Mouse (Mus musculus) ES-Bruce4 (cell line): ENCODE measurements around the gene Dkk3. TPM values are rescaled to one million over a fixed set of nuclear protein-coding genes. Genes with fewer than 3 reads are reported as not detected.

Experiments
- H3K27ac ChIP-seq: 2 replicates; pipeline ENCODE4 v1.5.1; 2012; ENCODE audit warnings: low read length, inconsistent platforms; ENCODE audit not compliant: insufficient read depth
- H3K27me3 ChIP-seq: 2 replicates; pipeline ENCODE4 v1.6.1; 2012; ENCODE audit warnings: mild to moderate bottlenecking, low read length, inconsistent platforms; ENCODE audit not compliant: control insufficient read depth, poor library complexity, insufficient read depth, severe bottlenecking
- H3K36me3 ChIP-seq: 2 replicates; pipeline ENCODE4 v1.6.1; 2012; ENCODE audit warnings: inconsistent platforms, mild to moderate bottlenecking, low read length, moderate library complexity; ENCODE audit not compliant: control insufficient read depth, poor library complexity, insufficient read depth, severe bottlenecking
- H3K4me1 ChIP-seq: one replicate; pipeline ENCODE4 v1.8.1; 2011; ENCODE audit warnings: low read length; ENCODE audit not compliant: control insufficient read depth, insufficient read depth
- H3K4me3 ChIP-seq: 2 replicates; pipeline ENCODE4 v1.5.1; 2011; ENCODE audit warnings: low read depth, mild to moderate bottlenecking, low read length
- H3K9ac ChIP-seq: 2 replicates; pipeline ENCODE4 v1.6.1; 2012; ENCODE audit warnings: low read depth, mild to moderate bottlenecking, inconsistent platforms; ENCODE audit not compliant: poor library complexity, severe bottlenecking
- H3K9me3 ChIP-seq: replicated peaks from 2 replicates; pipeline ENCODE4 v1.6.1; 2012; ENCODE audit warnings: mild to moderate bottlenecking, low read length, inconsistent platforms; ENCODE audit not compliant: control insufficient read depth, poor library complexity, insufficient read depth, severe bottlenecking
- CTCF ChIP-seq: IDR thresholded peaks from one replicate; pipeline ENCODE4 v1.8.1; 2011; ENCODE audit warnings: low read depth, low read length
- EP300 ChIP-seq: IDR thresholded peaks from 2 replicates; pipeline ENCODE4 v1.6.1; 2011; ENCODE audit warnings: low read depth, low read length; ENCODE audit not compliant: insufficient read depth
- POLR2A ChIP-seq: IDR thresholded peaks from one replicate; pipeline ENCODE4 v1.8.1; 2011; ENCODE audit warnings: low read length; ENCODE audit not compliant: insufficient read depth
- polyA plus RNA-seq: library from polyadenylated mRNA; stranded (reverse); fragments of >200 nt; gene quantifications from 2 replicates; pipeline ENCODE4 v1.2.4, GENCODE M21; 2011; ENCODE audit warnings: low read depth; ENCODE audit not compliant: missing spikeins, insufficient read depth, insufficient read length

The Dkk3 gene
- polyA plus RNA-seq, 1 experiment: 4.6 TPM

DNA sequence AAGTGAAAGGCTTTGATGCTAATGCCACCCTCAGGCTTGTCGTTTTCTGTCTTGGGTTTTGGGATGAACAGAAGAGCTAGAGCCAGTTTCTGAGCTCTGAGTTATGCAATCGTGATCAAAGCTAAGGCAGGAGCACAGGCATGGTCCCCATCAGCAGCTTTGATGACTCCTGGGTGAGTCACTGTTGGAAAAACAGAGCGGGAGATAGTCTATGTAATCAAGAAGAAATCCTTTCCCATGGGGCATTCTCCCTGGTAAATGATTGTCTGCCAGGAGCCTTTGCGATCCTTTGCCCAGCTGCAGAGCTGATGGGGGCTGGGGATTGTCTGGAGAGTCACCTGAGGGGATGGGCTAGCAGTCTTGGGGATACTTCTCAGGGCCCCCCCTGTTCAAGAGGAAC, 43.3 kb upstream of the Dkk3 start:
- TF ChIP-seq CTCF (no peak), EP300 (no peak), POLR2A (no peak)
- Histone ChIP-seq H3K4me1 (no peaks in the 10 kb centered on the region), H3K9me3 (no peaks in the 10 kb centered on the region), H3K27me3 (no peaks in the 10 kb centered on the region), H3K9ac (no peak overlapping the region), H3K36me3 (no peaks in the 10 kb centered on the region), H3K4me3 (no peak overlapping the region), H3K27ac (no peak overlapping the region)

DNA sequence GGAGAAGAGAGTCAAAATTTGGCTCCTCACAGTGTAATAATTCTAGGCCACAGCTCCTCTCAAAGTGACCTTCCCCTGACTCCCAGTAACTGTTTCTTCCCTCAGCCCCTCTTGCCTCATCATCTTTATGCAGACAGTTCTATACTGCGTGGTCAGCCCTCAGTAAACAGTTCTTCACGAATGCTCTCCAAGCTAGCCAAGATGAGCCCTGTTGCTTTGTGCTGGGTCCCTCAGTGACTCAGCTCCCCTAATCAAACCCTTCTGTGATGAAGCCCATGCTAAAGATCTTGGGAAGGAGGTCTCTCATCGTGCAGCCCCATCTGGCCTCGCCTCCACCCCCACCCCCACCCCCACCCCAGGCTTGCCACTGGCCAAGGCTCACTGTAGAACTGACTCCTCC, 41.9 kb upstream of the Dkk3 start:
- Histone ChIP-seq H3K36me3 (no peaks in the 10 kb centered on the region), H3K9me3 (no peaks in the 10 kb centered on the region), H3K27ac (no peak overlapping the region), H3K27me3 (no peaks in the 10 kb centered on the region), H3K4me3 (no peak overlapping the region), H3K4me1 (no peaks in the 10 kb centered on the region), H3K9ac (no peak overlapping the region)
- TF ChIP-seq POLR2A: no peak
- no peak for TF ChIP-seq EP300
- no peak for TF ChIP-seq CTCF

DNA sequence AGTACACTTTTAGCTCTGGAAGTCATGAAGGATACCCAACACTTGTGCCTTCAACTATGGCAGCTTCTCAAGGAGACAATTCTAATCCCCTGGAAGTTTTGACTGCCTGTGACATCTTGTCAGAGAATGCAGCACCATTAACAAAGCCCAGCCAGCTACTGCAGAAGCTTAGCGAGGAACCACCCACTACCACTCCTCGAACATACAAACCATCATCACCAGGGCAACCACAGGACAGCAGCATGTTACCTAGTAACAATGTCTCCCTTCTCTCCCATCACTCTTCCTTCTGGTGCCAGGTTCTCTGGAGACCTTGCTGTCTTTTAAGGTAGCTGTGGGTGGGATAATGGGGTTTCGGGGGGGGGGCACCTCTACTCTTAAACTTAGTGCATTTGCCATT, 40.5 kb upstream of the Dkk3 start:
- TF ChIP-seq POLR2A (no peak), EP300 (no peak), CTCF (no peak)

GRCm38 (mm10) chr7:112197461-112197860, 38.6 kb upstream of the Dkk3 start:
- no peaks in the 10 kb centered on the region for H3K4me1 ChIP-seq
- no peak overlapping the region for H3K4me3 ChIP-seq
- H3K27ac ChIP-seq: no peak overlapping the region
- H3K9me3 ChIP-seq: no peaks in the 10 kb centered on the region
- H3K27me3 ChIP-seq: no peaks in the 10 kb centered on the region
- no peak overlapping the region for H3K9ac ChIP-seq
- no peak for TF ChIP-seq CTCF
- TF ChIP-seq EP300: no peak
- no peak for TF ChIP-seq POLR2A
- H3K36me3 ChIP-seq: no peaks in the 10 kb centered on the region

More for the DNA sequence above, 40.5 kb upstream of the Dkk3 start:
- no peaks in the 10 kb centered on the region for H3K36me3 ChIP-seq
- H3K9me3 ChIP-seq: no peaks in the 10 kb centered on the region
- no peak overlapping the region for H3K4me3 ChIP-seq
- no peak overlapping the region for H3K9ac ChIP-seq
- no peaks in the 10 kb centered on the region for H3K27me3 ChIP-seq
- no peaks in the 10 kb centered on the region for H3K4me1 ChIP-seq
- H3K27ac ChIP-seq: no peak overlapping the region

DNA sequence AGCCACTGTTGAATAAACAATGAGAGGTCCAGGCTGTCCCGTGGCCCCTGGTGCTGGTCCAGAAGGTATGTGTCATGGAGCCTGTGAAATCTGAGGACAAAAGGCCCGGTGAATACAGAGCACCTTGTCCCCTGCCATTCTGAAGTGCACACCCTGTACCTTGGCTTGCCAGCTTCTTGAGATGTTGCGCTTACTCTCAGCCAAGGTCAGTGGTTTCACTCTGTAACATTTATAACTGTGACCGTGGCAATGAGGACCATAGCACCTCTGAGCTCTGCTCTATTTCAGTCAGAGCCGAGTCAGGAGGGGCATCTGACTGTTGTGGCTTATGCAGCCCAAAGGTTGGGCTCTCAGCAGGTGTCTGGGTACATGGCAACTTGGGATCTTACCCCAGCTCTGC, 35.4 kb upstream of the Dkk3 start:
- H3K4me3 ChIP-seq: no peak overlapping the region
- H3K27ac ChIP-seq: no peak overlapping the region
- H3K27me3 ChIP-seq: no peaks in the 10 kb centered on the region
- no peaks in the 10 kb centered on the region for H3K9me3 ChIP-seq
- no peak for TF ChIP-seq EP300
- TF ChIP-seq CTCF: no peak
- no peak for TF ChIP-seq POLR2A
- no peak overlapping the region for H3K9ac ChIP-seq
- H3K4me1 ChIP-seq: no peaks in the 10 kb centered on the region
- H3K36me3 ChIP-seq: no peaks in the 10 kb centered on the region

DNA sequence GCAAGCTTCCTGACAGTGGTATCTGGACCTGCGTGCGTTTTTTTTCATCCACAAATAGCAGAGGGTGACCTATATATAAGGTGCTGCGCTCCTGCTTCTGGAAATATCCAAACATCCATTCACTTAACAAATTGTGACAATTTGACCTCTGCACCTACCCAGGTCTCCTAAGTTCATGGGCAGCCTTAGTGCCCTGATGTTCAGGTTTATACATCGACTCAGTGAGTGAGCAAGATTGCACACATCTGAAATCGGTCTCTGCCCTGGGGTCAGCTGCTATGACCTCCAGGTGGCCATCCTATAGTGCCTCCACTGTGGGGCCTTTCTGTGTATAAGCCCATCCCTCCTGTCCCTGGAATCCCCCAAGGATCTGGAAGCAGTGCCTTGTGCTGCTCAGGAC, 33.9 kb upstream of the Dkk3 start:
- no peaks in the 10 kb centered on the region for H3K4me1 ChIP-seq
- H3K36me3 ChIP-seq: no peaks in the 10 kb centered on the region
- TF ChIP-seq CTCF (no peak), POLR2A (no peak), EP300 (no peak)
- H3K27me3 ChIP-seq: no peaks in the 10 kb centered on the region
- H3K27ac ChIP-seq: no peak overlapping the region
- H3K9ac ChIP-seq: no peak overlapping the region
- H3K9me3 ChIP-seq: no peaks in the 10 kb centered on the region
- no peak overlapping the region for H3K4me3 ChIP-seq

GRCm38 (mm10) chr7:112192237-112192636, 33.4 kb upstream of the Dkk3 start:
- TF ChIP-seq EP300: no peak
- TF ChIP-seq POLR2A: no peak
- no peak for TF ChIP-seq CTCF
- Histone ChIP-seq H3K4me1 (no peaks in the 10 kb centered on the region), H3K36me3 (no peaks in the 10 kb centered on the region), H3K9ac (no peak overlapping the region), H3K27ac (no peak overlapping the region), H3K9me3 (no peaks in the 10 kb centered on the region), H3K4me3 (no peak overlapping the region), H3K27me3 (no peaks in the 10 kb centered on the region)
